ENCODE assay signal across 7 mouse cellular contexts in the genomic region with DNA sequence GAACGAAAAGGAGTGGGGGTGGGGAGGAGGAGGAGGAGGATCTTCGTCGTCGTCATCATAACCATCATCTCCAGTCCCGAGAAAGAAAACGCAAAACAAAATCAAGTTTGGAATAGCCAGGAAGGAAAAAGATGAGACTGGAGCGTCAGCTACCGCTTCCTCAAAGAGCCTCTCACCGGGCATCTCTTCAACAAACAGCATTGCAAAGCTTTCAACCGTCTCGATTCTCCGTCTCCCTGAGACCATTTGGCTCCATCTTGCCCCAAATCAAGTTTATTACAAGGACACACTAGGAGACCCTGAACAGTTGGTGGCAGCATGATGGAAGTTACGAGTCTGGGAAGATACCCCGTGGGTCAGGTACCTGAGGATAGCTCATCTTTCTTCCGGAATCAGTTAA. TPM values are rescaled to one million over a fixed set of nuclear protein-coding genes. Genes with fewer than 3 reads are reported as not detected.
A peak's percentile ranks its signal among the peaks of the same experiment; 100 is the strongest.
DNase-seq lines count a peak whose midpoint lies in the region; ATAC-seq and TF ChIP-seq lines count a peak whose summit lies in the region.

No protein-coding gene starts in this region.

- no peak for TF ChIP-seq EP300 in liver, postnatal 0 days (IDR thresholded peaks at IDR 0.05; ENCODE audit: low read depth)

- peak overlapping the region; percentile 62 for H3K4me2 ChIP-seq in liver, embryonic 11.5 days
- no peak overlapping the region; the same call in 1 of the 2 replicates for H3K4me2 ChIP-seq in liver, postnatal 0 days (ENCODE audit: low read depth, low read length)
- H3K4me2 ChIP-seq in forebrain, embryonic 13.5 days: peak overlapping the region; percentile 59
- peak overlapping the region; percentile 49 for H3K4me2 ChIP-seq in intestine, embryonic 16.5 days (ENCODE audit: low read depth, low read length)

- peaks cover 49% of the 10 kb centered on the region for H3K27me3 ChIP-seq in liver, embryonic 11.5 days (replicated peaks; ENCODE audit: control insufficient read depth, insufficient read depth, low read length)
- peaks cover 45% of the 10 kb centered on the region for H3K27me3 ChIP-seq in liver, postnatal 0 days (ENCODE audit: insufficient read depth, low read length)
- H3K27me3 ChIP-seq in forebrain, embryonic 13.5 days: peaks cover 52% of the 10 kb centered on the region
- peaks cover 35% of the 10 kb centered on the region for H3K27me3 ChIP-seq in intestine, embryonic 16.5 days (replicated peaks; ENCODE audit: control insufficient read depth, insufficient read depth, low read length)

- no peaks in the 10 kb centered on the region for H3K9me3 ChIP-seq in liver, embryonic 11.5 days (ENCODE audit: control insufficient read depth, low read length)
- no peaks in the 10 kb centered on the region for H3K9me3 ChIP-seq in liver, postnatal 0 days (ENCODE audit: low read length)
- H3K9me3 ChIP-seq in forebrain, embryonic 13.5 days (replicated peaks): no peaks in the 10 kb centered on the region
- no peaks in the 10 kb centered on the region for H3K9me3 ChIP-seq in intestine, embryonic 16.5 days (ENCODE audit: control insufficient read depth, low read length)

- ATAC-seq in liver, embryonic 11.5 days (replicated peaks; ENCODE audit: low FRiP score): no peak
- no peak for ATAC-seq in liver, postnatal 0 days
- no peak for ATAC-seq in forebrain, embryonic 13.5 days
- ATAC-seq in intestine, embryonic 16.5 days: no peak

- no peak for DNase-seq in liver, embryonic 11.5 days (ENCODE audit: low spot score)
- DNase-seq in liver, postnatal 0 days: no peak
- DNase-seq in natural killer cell, adult 2 months (ENCODE audit: low spot score in 2 of 2): no peak
- DNase-seq in thymus, postnatal 14 days: no peak

- no peak overlapping the region for H3K9ac ChIP-seq in liver, embryonic 11.5 days (ENCODE audit: low read depth, low read length)
- no peak overlapping the region for H3K9ac ChIP-seq in liver, postnatal 0 days (replicated peaks)
- no peak overlapping the region for H3K9ac ChIP-seq in forebrain, embryonic 13.5 days
- H3K9ac ChIP-seq in intestine, embryonic 16.5 days (ENCODE audit: low read depth, low read length): peak overlapping the region; percentile 24; the same call in 1 of the 2 replicates

- 6% methylated on average over 15 of the region's 15 CpGs for WGBS in liver, embryonic 11.5 days
- 7% methylated on average over 15 of the region's 15 CpGs for WGBS in liver, postnatal 0 days (ENCODE audit: insufficient replicate concordance)
- 9% methylated on average over 15 of the region's 15 CpGs for WGBS in forebrain, embryonic 13.5 days
- 4% methylated on average over 15 of the region's 15 CpGs for WGBS in intestine, embryonic 16.5 days
- 13% methylated on average over 15 of the region's 15 CpGs for WGBS in olfactory bulb, adult 2 months

- H3K27ac ChIP-seq in liver, embryonic 11.5 days (ENCODE audit: low read depth, low read length): no peak overlapping the region
- no peak overlapping the region for H3K27ac ChIP-seq in liver, postnatal 0 days (ENCODE audit: low read depth)
- H3K27ac ChIP-seq in forebrain, embryonic 13.5 days: no peak overlapping the region
- H3K27ac ChIP-seq in intestine, embryonic 16.5 days (ENCODE audit: low read length): no peak overlapping the region
- no peak overlapping the region for H3K27ac ChIP-seq in olfactory bulb, adult 2 months (ENCODE audit: insufficient read depth, low read depth, low read length)

- peaks cover 8% of the 10 kb centered on the region for H3K4me1 ChIP-seq in liver, embryonic 11.5 days (replicated peaks; ENCODE audit: control insufficient read depth, insufficient read depth, low read length)
- peaks cover 7% of the 10 kb centered on the region; the same call in 1 of the 2 replicates for H3K4me1 ChIP-seq in liver, postnatal 0 days (ENCODE audit: insufficient read depth)
- H3K4me1 ChIP-seq in forebrain, embryonic 13.5 days: peaks cover 16% of the 10 kb centered on the region
- H3K4me1 ChIP-seq in intestine, embryonic 16.5 days (ENCODE audit: control insufficient read depth, insufficient read depth, low read length): peaks cover 13% of the 10 kb centered on the region
- peaks cover 11% of the 10 kb centered on the region for H3K4me1 ChIP-seq in olfactory bulb, adult 2 months (ENCODE audit: control insufficient read depth, insufficient read depth, low read length)

- no peaks in the 10 kb centered on the region for H3K36me3 ChIP-seq in liver, embryonic 11.5 days (ENCODE audit: control insufficient read depth, insufficient read depth, low read length)
- H3K36me3 ChIP-seq in liver, postnatal 0 days (replicated peaks; ENCODE audit: insufficient read depth, low read length): no peaks in the 10 kb centered on the region
- H3K36me3 ChIP-seq in forebrain, embryonic 13.5 days (ENCODE audit: poor library complexity, severe bottlenecking): no peaks in the 10 kb centered on the region
- H3K36me3 ChIP-seq in intestine, embryonic 16.5 days (ENCODE audit: control insufficient read depth, insufficient read depth, low read length): no peaks in the 10 kb centered on the region

- no peak for TF ChIP-seq CTCF in liver, postnatal 0 days (IDR thresholded peaks at IDR 0.05; ENCODE audit: low read depth)
- TF ChIP-seq CTCF in olfactory bulb, adult 2 months (IDR thresholded peaks at IDR 0.05; ENCODE audit: insufficient read depth, low read depth, low read length): no peak

- no peak for TF ChIP-seq POLR2A in olfactory bulb, adult 2 months (IDR thresholded peaks at IDR 0.05; ENCODE audit: insufficient read depth, low read depth, low read length)

- H3K4me3 ChIP-seq in liver, embryonic 11.5 days (ENCODE audit: low read depth, low read length): peak overlapping the region; percentile 35
- H3K4me3 ChIP-seq in liver, postnatal 0 days (ENCODE audit: low read depth, low read length): no peak overlapping the region
- H3K4me3 ChIP-seq in forebrain, embryonic 13.5 days: peak overlapping the region; percentile 35
- peak overlapping the region; percentile 33 for H3K4me3 ChIP-seq in intestine, embryonic 16.5 days (ENCODE audit: low read length)
- H3K4me3 ChIP-seq in olfactory bulb, adult 2 months (ENCODE audit: insufficient read depth, low read depth, low read length): peak overlapping the region; percentile 42

RNA-seq across cellular contexts. Expression of a gene that starts 0.4 kb away (rescaled TPM):
- 13.0 and 14.2 TPM in 2 replicates for polyA plus RNA-seq in liver, embryonic 11.5 days (2014; fragmentation: Nextera tagmentation; extraction: Ambion mirVana)
- polyA plus RNA-seq in liver, postnatal 0 days (2015; fragmentation: Nextera tagmentation; extraction: Ambion mirVana): not detected in 2 replicates
- 1.2 and 2.0 TPM in 2 replicates for polyA plus RNA-seq in forebrain, embryonic 13.5 days (2015; fragmentation: Nextera tagmentation; extraction: Ambion mirVana)
- polyA plus RNA-seq in intestine, embryonic 16.5 days (2015; fragmentation: Nextera tagmentation; extraction: Ambion mirVana): 0.15 and 0.32 TPM in 2 replicates
- polyA plus RNA-seq in olfactory bulb, adult 2 months (2012; ENCODE audit: insufficient read depth, insufficient read length, low replicate concordance, missing spikeins): not detected in 2 replicates

RNA-seq across cellular contexts. Expression of a gene that starts 41.0 kb away (rescaled TPM):
- 85.8 and 91.9 TPM in 2 replicates for polyA plus RNA-seq in liver, embryonic 11.5 days (2014; fragmentation: Nextera tagmentation; extraction: Ambion mirVana)
- polyA plus RNA-seq in liver, postnatal 0 days (2015; fragmentation: Nextera tagmentation; extraction: Ambion mirVana): 20.1 and 21.8 TPM in 2 replicates
- polyA plus RNA-seq in forebrain, embryonic 13.5 days (2015; fragmentation: Nextera tagmentation; extraction: Ambion mirVana): 75.3 and 76.3 TPM in 2 replicates
- 43.6 and 49.6 TPM in 2 replicates for polyA plus RNA-seq in intestine, embryonic 16.5 days (2015; fragmentation: Nextera tagmentation; extraction: Ambion mirVana)
- not detected in 2 replicates for polyA plus RNA-seq in olfactory bulb, adult 2 months (2012; ENCODE audit: insufficient read depth, insufficient read length, low replicate concordance, missing spikeins)

Comparison
In these comparisons a context has a peak if more than half of its experiments do, and no peak if none do; other contexts are left out.
1. RNA of a gene that starts 41.0 kb away (polyA plus RNA-seq): 85.8 to 91.9 TPM in liver, embryonic 11.5 days, 75.3 to 76.3 TPM in forebrain, embryonic 13.5 days, 43.6 to 49.6 TPM in intestine, embryonic 16.5 days and 20.1 to 21.8 TPM in liver, postnatal 0 days; not detected in olfactory bulb, adult 2 months; every median in the first group is over 10 times any median in the second.